Mouse (Mus musculus) heart, postnatal 0 days (tissue): ENCODE measurements around the gene Anapc10. TPM values are rescaled to one million over a fixed set of nuclear protein-coding genes. Genes with fewer than 3 reads are reported as not detected.
"Not testable (repeated sequence)": the region's sequence is repeated elsewhere in the genome, so short reads cannot be mapped to it uniquely, and the experiment has no call there.

Source experiments
- ATAC-seq: fragments of 200-750 bp; cut with Nextera tagmentation; 2 replicates; pipeline ENCODE4 v1.8.0; 2017; ENCODE audit warnings: low read depth, moderate number of reproducible peaks, moderate library complexity; ENCODE audit not compliant: insufficient read depth
- DNase-seq: peaks from one replicate; pipeline ENCODE4 v3.0.0-alpha.2; 2016; ENCODE audit warnings: low spot score
- H3K27ac ChIP-seq: fragments of 300-500 bp; sonication (generic); 2 replicates; pipeline ENCODE4 v1.5.1; 2014; ENCODE audit warnings: low read depth, mild to moderate bottlenecking
- H3K27me3 ChIP-seq: fragments of 300-500 bp; sonication (generic); 2 replicates; pipeline ENCODE4 v1.6.1; 2014; ENCODE audit warnings: low read length, mixed read lengths; ENCODE audit not compliant: control insufficient read depth, insufficient read depth
- H3K36me3 ChIP-seq: fragments of 300-500 bp; sonication (generic); replicated peaks from 2 replicates; pipeline ENCODE4 v1.6.1; 2014; ENCODE audit warnings: low read length, mixed read lengths; ENCODE audit not compliant: control insufficient read depth, insufficient read depth
- H3K4me1 ChIP-seq: fragments of 300-500 bp; sonication (generic); 2 replicates; pipeline ENCODE4 v1.6.1; 2014; ENCODE audit warnings: antibody characterized with exemption; ENCODE audit not compliant: control insufficient read depth, insufficient read depth
- H3K4me2 ChIP-seq: fragments of 300-500 bp; sonication (generic); 2 replicates; pipeline ENCODE4 v1.6.1; 2014; ENCODE audit warnings: low read depth, mild to moderate bottlenecking, low read length, moderate library complexity
- H3K4me3 ChIP-seq: fragments of 300-500 bp; sonication (generic); 2 replicates; pipeline ENCODE4 v1.5.1; 2014; ENCODE audit warnings: low read depth, low read length
- H3K9ac ChIP-seq: fragments of 300-500 bp; sonication (generic); replicated peaks from 2 replicates; pipeline ENCODE4 v1.6.1; 2014; ENCODE audit warnings: low read depth, low read length, mixed read lengths
- H3K9me3 ChIP-seq: fragments of 300-500 bp; sonication (generic); replicated peaks from 2 replicates; pipeline ENCODE4 v1.6.1; 2016; ENCODE audit warnings: low read length; ENCODE audit not compliant: control insufficient read depth
- CTCF ChIP-seq: IDR thresholded peaks from 2 replicates; pipeline ENCODE4 v1.5.1; 2016; ENCODE audit warnings: antibody characterized with exemption, control low read depth, low read depth
- EP300 ChIP-seq: IDR thresholded peaks from 2 replicates; pipeline ENCODE4 v1.6.1; 2016; ENCODE audit warnings: antibody characterized with exemption, low read depth
- WGBS: fragments of 180-500 bp; shearing (Covaris S2); extraction: QIAGEN DNeasy Blood & Tissue Kit; methylation state at CpG from one replicate; pipeline ENCODE4 v1.1.7; 2014; 5-methylcytosine and 5-hydroxymethylcytosine counted together
- polyA plus RNA-seq: library from polyadenylated mRNA; unstranded; fragments of >200 nt; fragmentation: Nextera tagmentation; extraction: Ambion mirVana; gene quantifications from 2 replicates; pipeline ENCODE4 v1.2.1, GENCODE M21; 2015
- total RNA-seq: library from RNA; depleted of rRNA; stranded (reverse); fragments of >200 nt; gene quantifications from 2 replicates; pipeline ENCODE4 v1.2.3, GENCODE M21; 2014; ENCODE audit warnings: low replicate concordance; rRNA removed

Anapc10 gene
- total and polyA plus RNA-seq, 2 experiments from 2014 or later: 1.9 to 20.9 TPM

DNA sequence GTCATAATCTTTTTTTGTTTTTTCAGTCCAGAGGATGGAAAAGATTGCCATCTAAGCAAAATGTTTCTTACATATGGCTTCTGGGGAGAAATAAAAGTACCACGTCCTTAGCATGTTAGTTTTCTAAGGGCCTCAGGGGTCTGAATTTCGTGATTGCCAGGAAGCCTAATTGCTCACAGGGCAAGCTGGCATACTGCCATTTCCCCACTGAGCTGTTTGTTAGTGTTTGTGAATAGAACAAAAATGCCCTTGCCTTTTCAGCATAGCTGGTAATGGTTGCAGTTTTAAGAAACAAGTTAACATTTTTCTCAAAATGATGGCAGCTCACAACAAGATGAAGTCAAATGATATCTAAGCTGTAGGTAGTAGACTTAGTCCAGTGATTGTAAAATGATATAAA, 38.7 kb downstream of the Anapc10 start:
- no peak overlapping the region for H3K27ac ChIP-seq
- no peaks in the 10 kb centered on the region for H3K4me1 ChIP-seq
- H3K9me3 ChIP-seq: no peaks in the 10 kb centered on the region
- TF ChIP-seq EP300 (no peak), CTCF (no peak)
- H3K9ac ChIP-seq: no peak overlapping the region
- H3K4me3 ChIP-seq: no peak overlapping the region
- no peaks in the 10 kb centered on the region for H3K27me3 ChIP-seq
- DNase-seq: no peak
- H3K4me2 ChIP-seq: no peak overlapping the region
- ATAC-seq: no peak
- H3K36me3 ChIP-seq: peaks cover 8% of the 10 kb centered on the region; the same call in 1 of the 2 replicates
- WGBS: 42% methylated on average over 2 of the region's 2 CpGs

DNA sequence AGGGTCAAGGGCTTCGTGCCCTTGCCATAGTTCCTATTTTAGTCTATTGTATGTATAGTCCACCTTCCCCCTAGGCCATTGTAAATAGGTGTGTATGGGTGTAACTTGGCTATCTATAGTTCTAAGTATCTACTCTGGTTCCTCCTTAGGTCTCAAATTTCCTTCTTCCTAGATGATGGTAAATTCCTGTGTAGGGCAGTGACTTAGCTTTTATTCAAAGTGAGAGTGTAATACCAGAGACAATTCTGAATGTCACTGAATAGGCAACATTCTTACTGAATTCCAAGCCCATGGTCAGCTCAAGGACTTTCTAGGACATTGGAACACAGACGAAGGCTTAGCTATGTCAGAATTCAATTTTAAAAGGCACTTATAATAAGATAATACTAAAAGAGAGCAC, 83.3 kb downstream of the Anapc10 start:
- H3K36me3 ChIP-seq, H3K4me1 ChIP-seq, H3K27me3 ChIP-seq, DNase-seq, H3K4me3 ChIP-seq, H3K27ac ChIP-seq, H3K9me3 ChIP-seq, H3K4me2 ChIP-seq, H3K9ac ChIP-seq, ATAC-seq: not testable (repeated sequence)
- 52% methylated on average over 2 of the region's 2 CpGs for WGBS

DNA sequence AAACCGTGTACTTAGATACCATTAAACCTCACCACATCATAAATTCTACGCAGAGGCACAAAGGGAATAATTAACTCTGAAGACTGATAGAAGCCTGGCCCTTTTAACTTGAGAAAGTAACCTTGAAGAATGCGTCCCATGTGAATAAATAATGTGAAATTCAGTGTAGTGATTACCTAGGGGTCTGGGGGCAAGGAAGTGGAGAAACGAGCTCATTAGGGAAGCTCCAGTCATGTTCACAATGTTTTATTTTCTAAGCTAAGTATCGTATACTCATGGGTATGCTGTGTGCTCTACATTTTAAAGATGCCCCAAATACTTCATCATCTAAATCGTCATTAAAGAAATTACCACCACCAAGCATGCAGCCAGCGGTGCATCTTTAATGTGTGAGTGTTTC, 85.1 kb downstream of the Anapc10 start:
- no peaks in the 10 kb centered on the region for H3K9me3 ChIP-seq
- ATAC-seq (no peak), DNase-seq (no peak)
- no peaks in the 10 kb centered on the region for H3K4me1 ChIP-seq
- H3K27ac ChIP-seq: no peak overlapping the region
- H3K36me3 ChIP-seq: no peaks in the 10 kb centered on the region
- H3K4me3 ChIP-seq: no peak overlapping the region
- TF ChIP-seq EP300: no peak
- no peak for TF ChIP-seq CTCF
- WGBS: 83% methylated on average over 7 of the region's 7 CpGs
- no peak overlapping the region for H3K9ac ChIP-seq
- H3K4me2 ChIP-seq: no peak overlapping the region
- H3K27me3 ChIP-seq: no peaks in the 10 kb centered on the region

DNA sequence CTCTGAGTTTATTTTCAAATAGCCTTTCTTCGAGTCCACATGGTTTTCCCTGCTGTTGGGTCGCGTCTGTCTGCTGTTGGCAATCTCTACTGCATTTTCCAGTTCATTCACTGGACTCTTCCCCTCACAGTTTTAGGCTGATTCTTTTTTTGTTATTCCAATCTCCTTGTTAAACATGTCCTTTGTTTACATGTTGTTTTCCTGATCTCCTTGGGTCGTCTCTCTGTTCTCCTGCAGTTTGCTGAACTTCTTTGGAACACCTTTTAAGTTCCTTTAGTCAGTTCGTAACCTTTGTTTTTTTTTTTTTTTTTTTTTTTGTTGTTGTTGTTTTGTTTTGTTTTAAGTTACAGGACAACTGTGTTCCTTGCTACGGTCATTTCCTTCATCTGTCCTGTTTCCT, 92.9 kb downstream of the Anapc10 start:
- Histone ChIP-seq H3K36me3 (no peaks in the 10 kb centered on the region), H3K27ac (no peak overlapping the region), H3K4me3 (no peak overlapping the region), H3K9ac (no peak overlapping the region), H3K27me3 (no peaks in the 10 kb centered on the region), H3K9me3 (no peaks in the 10 kb centered on the region), H3K4me1 (no peaks in the 10 kb centered on the region), H3K4me2 (no peak overlapping the region)
- DNase-seq (no peak), ATAC-seq (no peak)
- no peak for TF ChIP-seq CTCF
- TF ChIP-seq EP300: no peak
- WGBS: 72% methylated on average over 6 of the region's 6 CpGs

DNA sequence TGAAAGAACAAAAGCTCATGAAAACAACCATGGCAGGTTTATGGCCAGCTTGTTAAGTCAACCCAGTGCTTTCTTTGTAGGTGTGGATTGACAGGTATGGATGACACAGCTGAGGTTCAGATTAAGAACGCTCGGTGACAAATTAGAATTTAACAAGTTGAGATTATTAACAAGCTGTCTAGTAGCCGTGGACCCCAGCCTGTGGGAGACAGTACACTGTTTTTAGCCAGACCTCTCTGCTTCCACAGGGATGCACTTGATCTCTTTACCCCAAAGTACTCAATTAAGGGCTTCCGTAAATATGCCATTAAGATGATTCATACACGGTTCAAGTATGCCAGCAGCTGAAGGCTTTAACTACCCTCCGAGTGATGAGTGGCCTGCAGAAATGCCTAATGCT, 95.4 kb downstream of the Anapc10 start:
- TF ChIP-seq CTCF: no peak
- no peak for TF ChIP-seq EP300
- no peak for ATAC-seq
- no peak overlapping the region for H3K27ac ChIP-seq
- 59% methylated on average over 6 of the region's 6 CpGs for WGBS
- DNase-seq: no peak
- no peaks in the 10 kb centered on the region for H3K36me3 ChIP-seq
- H3K4me1 ChIP-seq: no peaks in the 10 kb centered on the region
- no peaks in the 10 kb centered on the region for H3K27me3 ChIP-seq
- H3K9me3 ChIP-seq: no peaks in the 10 kb centered on the region
- H3K9ac ChIP-seq: no peak overlapping the region
- no peak overlapping the region for H3K4me3 ChIP-seq
- H3K4me2 ChIP-seq: no peak overlapping the region

DNA sequence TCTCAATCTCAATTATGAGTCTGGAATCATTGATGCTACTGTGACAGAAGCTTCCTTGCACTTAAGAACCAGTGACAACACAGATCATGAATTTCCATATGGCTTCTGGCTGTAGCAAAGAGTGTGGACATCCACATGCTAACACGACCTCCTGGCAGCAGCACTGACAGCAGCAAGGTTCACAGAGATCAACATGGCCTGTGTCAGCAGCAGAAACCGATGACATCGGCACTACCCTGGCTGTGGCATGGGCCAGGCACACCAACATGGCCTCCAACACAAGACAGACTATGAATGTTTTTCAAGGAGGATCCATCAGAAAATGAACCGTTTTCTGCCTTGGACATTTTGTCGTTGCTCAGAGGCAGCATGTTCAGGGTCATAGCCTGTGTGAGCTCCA, 114.9 kb downstream of the Anapc10 start:
- DNase-seq (no peak), ATAC-seq (no peak)
- H3K27me3 ChIP-seq: no peaks in the 10 kb centered on the region
- TF ChIP-seq EP300 (no peak), CTCF (no peak)
- no peak overlapping the region for H3K4me3 ChIP-seq
- H3K4me2 ChIP-seq: no peak overlapping the region
- no peaks in the 10 kb centered on the region for H3K9me3 ChIP-seq
- no peaks in the 10 kb centered on the region for H3K4me1 ChIP-seq
- H3K36me3 ChIP-seq: no peaks in the 10 kb centered on the region
- H3K27ac ChIP-seq: no peak overlapping the region
- 75% methylated on average over 5 of the region's 5 CpGs for WGBS
- H3K9ac ChIP-seq: no peak overlapping the region

Other genes starting within 250 kb of the Anapc10 start
- gene Otud4, start 72.2 kb upstream of the Anapc10 start, total RNA-seq: 30.3 and 32.7 TPM in 2 replicates
- 8.4 and 8.8 TPM in 2 replicates for gene Otud4, start 72.2 kb upstream of the Anapc10 start, polyA plus RNA-seq
- 48.7 and 55.0 TPM in 2 replicates for gene Abce1, start 80 bp upstream of the Anapc10 start, total RNA-seq
- gene Abce1, start 80 bp upstream of the Anapc10 start, polyA plus RNA-seq: 34.5 and 38.6 TPM in 2 replicates